Mouse (Mus musculus) right cerebral cortex, postnatal 25 days (tissue): Measurements from ENCODE around the gene Pes1.
"Not testable (repeated sequence)": the region's sequence is repeated elsewhere in the genome, so short reads cannot be mapped to it uniquely, and the experiment has no call there.

Experiments used
- DNase-seq: peaks from one replicate; pipeline ENCODE4 v3.0.0; 2022

The Pes1 gene

GRCm38 (mm10) chr11:3963610-3964415 is at the start of gene Pes1:
Gene Pes1, plus strand, starts transcription at chr11:3963975.
- DNase-seq, result peak; percentile 79

GRCm38 (mm10) chr11:3914109-3914840 is 49.5 kb upstream of the Pes1 start, which contains the start of gene Slc35e4:
Gene Slc35e4, minus strand, starts transcription at chr11:3914664.
- DNase-seq, result peak; percentile 76

GRCm38 (mm10) chr11:3918738-3919137 is 45.0 kb upstream of the Pes1 start:
- DNase-seq, result no peak

GRCm38 (mm10) chr11:3920476-3920875 is 43.3 kb upstream of the Pes1 start:
- no peak for DNase-seq

GRCm38 (mm10) chr11:3921281-3921850 is 42.4 kb upstream of the Pes1 start:
- peak; percentile 55 for DNase-seq

GRCm38 (mm10) chr11:3922115-3922514 is 41.7 kb upstream of the Pes1 start:
- no peak for DNase-seq

- DNase-seq, result no peak
These were observed 41.0 kb upstream of the Pes1 start for GRCm38 (mm10) chr11:3922731-3923130.

- DNase-seq, result no peak
These were observed 37.9 kb upstream of the Pes1 start for GRCm38 (mm10) chr11:3925916-3926315.

GRCm38 (mm10) chr11:3930019-3930418 is 33.8 kb upstream of the Pes1 start:
- DNase-seq, result no peak

- no peak for DNase-seq
These were observed 32.8 kb upstream of the Pes1 start for GRCm38 (mm10) chr11:3930931-3931330.

GRCm38 (mm10) chr11:3931511-3932211 is 32.1 kb upstream of the Pes1 start, which contains the start of gene Tcn2:
Gene Tcn2, minus strand, starts transcription at chr11:3932159.
- DNase-seq, result peak; percentile 59

- DNase-seq, result no peak
These were observed 30.0 kb upstream of the Pes1 start for GRCm38 (mm10) chr11:3933756-3934285.

- no peak for DNase-seq
These were observed 28.6 kb upstream of the Pes1 start for GRCm38 (mm10) chr11:3935135-3935534.

- DNase-seq, result no peak
These were observed 27.5 kb upstream of the Pes1 start for GRCm38 (mm10) chr11:3936318-3936717.

- DNase-seq, result no peak
These were observed 26.4 kb upstream of the Pes1 start for GRCm38 (mm10) chr11:3937321-3937874.

- DNase-seq, result no peak
These were observed 22.4 kb upstream of the Pes1 start for GRCm38 (mm10) chr11:3941371-3941770.

GRCm38 (mm10) chr11:3946386-3946785 is 17.4 kb upstream of the Pes1 start:
- no peak for DNase-seq

- not testable (repeated sequence) for DNase-seq
These were observed 8.9 kb upstream of the Pes1 start for GRCm38 (mm10) chr11:3954876-3955275.

- DNase-seq, result not testable (repeated sequence)
These were observed 8.4 kb upstream of the Pes1 start for GRCm38 (mm10) chr11:3955371-3955770.

GRCm38 (mm10) chr11:3960901-3961300 is 2.9 kb upstream of the Pes1 start:
- no peak for DNase-seq

GRCm38 (mm10) chr11:3961761-3962160 is 2.0 kb upstream of the Pes1 start:
- no peak for DNase-seq

GRCm38 (mm10) chr11:3963155-3963554 is 620 bp upstream of the Pes1 start:
- DNase-seq, result no peak
